Mouse (Mus musculus) lung, embryonic 14.5 days (tissue): ENCODE measurements around the gene Fryl. TPM values are rescaled to one million over a fixed set of nuclear protein-coding genes. Genes with fewer than 3 reads are reported as not detected.

Source experiments
- ATAC-seq: fragments of 200-750 bp; cut with Nextera tagmentation; 2 replicates; pipeline ENCODE4 v1.8.0; 2017; ENCODE audit warnings: mild to moderate bottlenecking, moderate TSS enrichment, moderate library complexity; ENCODE audit not compliant: insufficient read depth
- DNase-seq: peaks from one replicate; pipeline ENCODE4 v3.0.0-alpha.2; 2015
- H3K27ac ChIP-seq: fragments of 300-500 bp; sonication (generic); 2 replicates; pipeline ENCODE4 v1.5.1; 2014; ENCODE audit warnings: low read depth, mild to moderate bottlenecking, moderate library complexity
- H3K27me3 ChIP-seq: fragments of 300-500 bp; sonication (generic); 2 replicates; pipeline ENCODE4 v1.6.1; 2014; ENCODE audit warnings: low read length, control low read depth; ENCODE audit not compliant: insufficient read depth
- H3K36me3 ChIP-seq: fragments of 300-500 bp; sonication (generic); 2 replicates; pipeline ENCODE4 v1.6.1; 2014; ENCODE audit warnings: control low read depth; ENCODE audit not compliant: insufficient read depth
- H3K4me1 ChIP-seq: fragments of 300-500 bp; sonication (generic); 2 replicates; pipeline ENCODE4 v1.6.1; 2014; ENCODE audit warnings: antibody characterized with exemption, control low read depth; ENCODE audit not compliant: insufficient read depth
- H3K4me2 ChIP-seq: fragments of 300-500 bp; sonication (generic); 2 replicates; pipeline ENCODE4 v1.6.1; 2014; ENCODE audit warnings: mild to moderate bottlenecking
- H3K4me3 ChIP-seq: fragments of 300-500 bp; sonication (generic); 2 replicates; pipeline ENCODE4 v1.5.1; 2014; ENCODE audit warnings: low read depth, low read length
- H3K9ac ChIP-seq: fragments of 300-500 bp; sonication (generic); 2 replicates; pipeline ENCODE4 v1.6.1; 2014
- H3K9me3 ChIP-seq: fragments of 300-500 bp; sonication (generic); 2 replicates; pipeline ENCODE4 v1.6.1; 2016; ENCODE audit warnings: low read depth, low read length, control low read depth
- CTCF ChIP-seq: IDR thresholded peaks from 2 replicates; pipeline ENCODE4 v1.5.1; 2016; ENCODE audit warnings: antibody characterized with exemption, low read depth
- WGBS: fragments of 180-500 bp; shearing (Covaris S2); extraction: QIAGEN DNeasy Blood & Tissue Kit; methylation state at CpG from one replicate; pipeline ENCODE4 v1.1.7; 2014; 5-methylcytosine and 5-hydroxymethylcytosine counted together
- polyA plus RNA-seq: library from polyadenylated mRNA; unstranded; fragments of >200 nt; fragmentation: Nextera tagmentation; extraction: Ambion mirVana; gene quantifications from 2 replicates; pipeline ENCODE4 v1.2.1, GENCODE M21; 2014

Gene Fryl
- polyA plus RNA-seq, 1 experiment from 2014 or later = 22.6 TPM

DNA sequence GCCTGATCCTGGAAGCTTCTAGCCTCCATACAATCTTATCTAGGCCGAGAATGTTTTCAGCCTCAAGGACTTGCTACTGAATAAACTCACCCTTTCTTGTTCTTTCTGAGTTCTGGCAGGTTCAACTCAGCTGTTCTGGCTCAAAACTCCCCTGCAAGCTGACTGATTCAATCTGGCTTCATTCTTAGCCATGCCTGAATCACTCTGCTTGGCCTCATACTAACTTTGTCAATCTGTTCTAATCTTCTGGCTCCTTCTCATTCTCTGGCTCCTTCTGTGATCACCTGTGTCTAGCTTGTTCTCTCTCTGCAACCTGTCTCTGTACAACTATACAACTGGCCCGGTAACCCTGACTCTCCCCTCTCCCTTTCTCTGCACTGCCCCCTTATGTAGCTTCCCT lies 93.9 kb downstream of the Fryl start:
- H3K9me3 ChIP-seq = no peaks in the 10 kb centered on the region
- no peak for ATAC-seq
- no peak overlapping the region for H3K4me3 ChIP-seq
- no peak for TF ChIP-seq CTCF
- peak; percentile 13 for DNase-seq
- no peak overlapping the region for H3K9ac ChIP-seq
- H3K36me3 ChIP-seq = no peaks in the 10 kb centered on the region
- H3K4me1 ChIP-seq = peaks cover 4% of the 10 kb centered on the region; the same call in 1 of the 2 replicates
- H3K27me3 ChIP-seq = no peaks in the 10 kb centered on the region
- no peak overlapping the region for H3K27ac ChIP-seq
- H3K4me2 ChIP-seq = no peak overlapping the region
- 62% methylated on average over 2 of the region's 2 CpGs for WGBS

DNA sequence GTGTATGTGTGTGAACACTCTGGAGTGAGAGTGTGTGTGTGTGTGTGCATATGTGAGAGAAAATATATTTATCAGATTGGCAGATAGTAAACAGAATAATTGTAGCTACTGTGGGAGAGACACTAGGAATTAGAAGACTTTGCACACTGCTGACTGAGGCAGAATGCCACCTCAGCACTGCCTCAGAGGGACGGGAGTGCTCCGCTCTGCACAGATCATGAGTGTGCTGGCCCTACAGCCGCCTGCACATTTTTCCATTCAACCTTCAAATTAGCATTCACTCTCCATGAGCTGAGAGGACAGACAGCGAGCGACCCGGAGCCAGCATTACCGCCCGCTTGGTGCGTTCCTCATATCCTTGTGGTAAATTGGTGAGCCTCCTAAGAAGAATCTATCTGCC lies 96.0 kb downstream of the Fryl start:
- TF ChIP-seq CTCF = no peak
- no peak overlapping the region for H3K27ac ChIP-seq
- no peak overlapping the region for H3K9ac ChIP-seq
- H3K4me2 ChIP-seq = no peak overlapping the region
- H3K27me3 ChIP-seq = no peaks in the 10 kb centered on the region
- H3K4me1 ChIP-seq = peaks cover 4% of the 10 kb centered on the region; the same call in 1 of the 2 replicates
- no peaks in the 10 kb centered on the region for H3K36me3 ChIP-seq
- 87% methylated on average over 9 of the region's 9 CpGs for WGBS
- ATAC-seq (no peak), DNase-seq (no peak)
- H3K9me3 ChIP-seq = no peaks in the 10 kb centered on the region
- H3K4me3 ChIP-seq = no peak overlapping the region

DNA sequence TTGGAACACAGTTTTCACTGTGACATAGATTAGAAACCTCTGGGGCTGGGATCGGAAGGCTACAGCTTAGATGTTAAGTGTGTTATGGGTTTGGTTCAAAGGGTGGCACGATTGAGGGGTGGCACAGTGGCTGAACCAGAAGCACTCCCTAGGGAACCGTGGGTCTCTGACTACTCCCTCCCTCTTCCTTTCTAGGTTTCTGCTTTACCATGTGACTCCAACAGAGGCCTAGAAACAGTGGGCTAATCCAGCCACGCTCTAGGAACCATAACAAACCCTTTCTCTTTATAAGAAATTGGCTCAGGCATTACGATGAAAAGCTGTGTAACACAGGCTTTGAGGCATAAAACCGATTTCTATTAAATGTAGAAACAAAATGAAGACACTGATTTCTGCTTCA lies 98.9 kb downstream of the Fryl start:
- no peak overlapping the region for H3K27ac ChIP-seq
- no peaks in the 10 kb centered on the region for H3K27me3 ChIP-seq
- H3K36me3 ChIP-seq = no peaks in the 10 kb centered on the region
- WGBS = 83% methylated on average over 6 of the region's 6 CpGs
- H3K4me2 ChIP-seq = no peak overlapping the region
- H3K4me3 ChIP-seq = no peak overlapping the region
- no peak for TF ChIP-seq CTCF
- H3K9ac ChIP-seq = no peak overlapping the region
- H3K9me3 ChIP-seq = no peaks in the 10 kb centered on the region
- no peaks in the 10 kb centered on the region for H3K4me1 ChIP-seq
- DNase-seq (no peak), ATAC-seq (no peak)

DNA sequence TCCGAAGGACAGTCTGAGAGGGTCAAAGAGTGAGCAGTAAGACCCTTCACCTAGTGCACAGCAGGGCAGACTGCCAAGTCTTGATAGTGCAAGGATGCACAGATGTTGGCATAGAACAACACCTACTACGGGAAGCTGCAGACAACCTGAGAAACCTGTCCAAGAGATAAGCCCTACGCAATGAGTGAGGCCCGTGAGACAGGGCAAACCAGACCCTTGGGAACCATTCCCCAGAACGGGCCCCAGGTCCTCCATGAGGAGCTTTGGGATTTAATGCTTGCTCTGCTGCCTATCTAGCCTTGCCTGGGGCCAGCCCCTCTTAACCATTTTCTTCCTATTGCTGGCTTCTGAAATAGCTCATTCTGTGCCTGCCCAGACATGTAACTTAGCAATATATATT lies 99.4 kb downstream of the Fryl start:
- DNase-seq (no peak), ATAC-seq (no peak)
- WGBS = 73% methylated on average over 5 of the region's 5 CpGs
- Histone ChIP-seq H3K4me2 (no peak overlapping the region), H3K4me1 (no peaks in the 10 kb centered on the region), H3K36me3 (no peaks in the 10 kb centered on the region), H3K27me3 (no peaks in the 10 kb centered on the region), H3K9ac (no peak overlapping the region), H3K9me3 (no peaks in the 10 kb centered on the region), H3K27ac (no peak overlapping the region), H3K4me3 (no peak overlapping the region)
- TF ChIP-seq CTCF = no peak

DNA sequence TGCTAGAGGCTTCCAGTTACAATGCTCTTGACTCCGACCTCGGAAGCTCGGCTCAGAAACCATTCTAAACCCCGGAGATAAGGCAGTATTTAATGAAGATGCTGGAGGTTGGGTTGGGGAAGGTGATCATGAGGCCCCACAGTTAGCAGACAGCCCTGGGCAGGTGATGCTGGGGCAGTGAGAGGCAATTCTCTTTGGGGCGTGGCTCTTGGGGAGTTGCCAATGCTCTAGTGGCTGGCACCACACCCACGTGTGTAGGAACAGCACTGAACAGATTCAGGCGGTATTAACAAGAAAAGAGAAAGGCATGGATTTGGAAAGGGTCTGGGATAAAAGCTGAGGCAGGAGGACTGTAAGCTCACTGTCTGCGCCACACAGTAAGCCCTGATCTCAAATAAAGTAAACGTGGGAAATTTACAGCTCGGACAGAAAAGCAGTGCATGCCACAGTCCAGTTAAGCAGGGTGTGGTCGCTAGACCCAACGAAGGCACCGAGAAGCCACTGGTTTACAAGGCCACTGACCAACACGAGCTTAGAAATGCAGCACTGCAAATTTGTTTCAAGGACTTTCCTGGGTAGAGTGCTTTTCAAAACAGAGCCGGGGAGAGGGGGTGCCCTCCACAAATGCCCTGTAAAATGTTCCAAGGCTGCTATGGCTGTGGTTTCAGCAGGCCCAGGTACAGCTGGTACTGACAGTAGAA lies 100.0 kb downstream of the Fryl start:
- ATAC-seq (no peak), DNase-seq (peak; percentile 12)
- WGBS = 61% methylated on average over 15 of the region's 15 CpGs
- TF ChIP-seq CTCF = no peak
- Histone ChIP-seq H3K4me2 (no peak overlapping the region), H3K27me3 (no peaks in the 10 kb centered on the region), H3K9ac (no peak overlapping the region), H3K4me3 (no peak overlapping the region), H3K36me3 (no peaks in the 10 kb centered on the region), H3K9me3 (no peaks in the 10 kb centered on the region), H3K27ac (no peak overlapping the region), H3K4me1 (no peaks in the 10 kb centered on the region)

DNA sequence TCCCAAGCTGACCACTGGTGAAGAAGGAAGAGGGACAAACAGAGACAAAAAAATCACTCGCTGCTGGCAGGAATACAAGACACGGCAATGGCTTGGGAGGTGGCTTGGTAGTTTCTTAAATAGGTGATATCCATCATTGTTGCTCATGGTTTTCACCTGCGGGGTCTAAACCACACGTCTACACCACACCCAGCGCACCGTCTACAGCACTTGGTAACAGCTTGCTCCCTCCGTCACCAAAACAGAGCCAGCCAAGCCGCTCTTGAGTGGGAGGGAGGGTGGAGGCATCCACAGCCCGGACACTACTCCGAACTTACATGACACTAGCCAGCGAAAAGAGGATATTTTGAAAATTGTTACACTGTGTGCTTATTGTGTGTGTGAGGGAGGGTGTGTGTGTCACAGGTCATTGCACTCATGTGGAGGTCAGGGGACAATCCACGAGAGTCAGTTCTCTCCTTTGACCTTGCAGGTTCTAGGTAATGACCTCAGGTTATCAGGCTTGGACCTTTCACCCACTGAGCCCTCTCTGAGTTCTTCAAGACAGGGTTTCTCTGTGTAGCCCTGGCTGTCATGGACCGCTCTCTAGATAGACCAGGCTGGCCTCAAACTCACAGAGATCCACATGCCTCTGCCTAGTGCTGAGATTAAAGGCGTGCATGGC lies 102.5 kb downstream of the Fryl start:
- 89% methylated on average over 14 of the region's 14 CpGs for WGBS
- TF ChIP-seq CTCF = no peak
- ATAC-seq (no peak), DNase-seq (no peak)
- Histone ChIP-seq H3K4me3 (no peak overlapping the region), H3K36me3 (no peaks in the 10 kb centered on the region), H3K27me3 (no peaks in the 10 kb centered on the region), H3K27ac (no peak overlapping the region), H3K9ac (no peak overlapping the region), H3K4me2 (no peak overlapping the region), H3K4me1 (no peaks in the 10 kb centered on the region), H3K9me3 (no peaks in the 10 kb centered on the region)

DNA sequence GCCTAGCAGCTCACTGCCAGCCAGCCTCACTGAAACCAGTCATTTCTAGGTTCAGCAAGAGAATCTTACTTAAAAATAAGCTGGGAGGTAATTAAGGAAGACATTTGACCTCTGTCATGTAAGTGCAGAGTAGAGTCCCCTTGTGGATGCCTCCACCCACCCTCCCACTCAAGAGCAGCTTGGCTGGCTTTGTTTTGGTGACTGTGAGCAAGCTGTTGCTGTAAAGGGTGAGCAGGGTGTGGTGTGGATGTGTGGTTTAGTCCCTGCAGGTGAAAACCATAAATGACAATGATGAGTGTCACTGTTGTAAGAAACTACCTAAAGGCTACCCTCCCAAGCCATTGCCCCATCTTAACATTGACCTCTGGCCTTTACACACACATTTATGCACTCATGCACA lies 104.2 kb downstream of the Fryl start:
- no peak overlapping the region for H3K27ac ChIP-seq
- ATAC-seq = no peak
- no peak for DNase-seq

More for the DNA sequence above, 104.2 kb downstream of the Fryl start:
- Histone ChIP-seq H3K9me3 (no peaks in the 10 kb centered on the region), H3K4me2 (no peak overlapping the region), H3K36me3 (0 out of 2 replicates have a peak, but pooled peaks cover 4% of the 10 kb centered on the region), H3K4me3 (no peak overlapping the region), H3K9ac (no peak overlapping the region), H3K4me1 (no peaks in the 10 kb centered on the region), H3K27me3 (no peaks in the 10 kb centered on the region)
- TF ChIP-seq CTCF = no peak
